Mouse (Mus musculus): ENCODE data around the gene Ccdc136. TPM values are rescaled to one million over a fixed set of nuclear protein-coding genes. Genes with fewer than 3 reads are reported as not detected.
A peak's percentile ranks its signal among the peaks of the same experiment; 100 is the strongest.

Ccdc136 gene
- total RNA-seq, 1 experiment = 10.5 TPM

GRCm38 (mm10) chr6:29439789-29440188 lies 43.7 kb downstream of the Ccdc136 start:
- Histone ChIP-seq H3K36me3 (ENCODE audit: control insufficient read depth, insufficient read depth, low read length, poor library complexity, severe bottlenecking) (no peaks in the 10 kb centered on the region; the same call in 1 of the 2 replicates), H3K9ac (ENCODE audit: insufficient read depth, low read depth, low read length, poor library complexity, severe bottlenecking) (no peak overlapping the region), H3K4me3 (ENCODE audit: insufficient read depth in 1 of 2, low read depth in 1 of 2, low read length in 2 of 2, poor library complexity in 1 of 2, severe bottlenecking in 1 of 2) (no peak overlapping the region), H3K27ac (ENCODE audit: insufficient read depth, low read depth, low read length, poor library complexity, severe bottlenecking) (no peak overlapping the region), H3K9me3 (ENCODE audit: control insufficient read depth, insufficient read depth, low read depth, low read length) (no peaks in the 10 kb centered on the region), H3K4me1 (ENCODE audit: control insufficient read depth in 2 of 2, insufficient read depth in 2 of 2, low read length in 2 of 2, poor library complexity in 1 of 2) (peaks cover 0 to 16% of the 10 kb centered on the region in 2 experiments; a peak in 2 of 4 replicates)
- in situ Hi-C loops (cut with MboI; ENCODE audit: low sequenced_read_pairs in 2 of 2, unreplicated experiment in 2 of 2) = no loop called here
- DNase-seq (ENCODE audit: low read depth, low spot score) = no peak
- TF ChIP-seq CHD2 (IDR thresholded peaks at IDR 0.05; ENCODE audit: low read depth, low read length) (no peak), HCFC1 (IDR thresholded peaks at IDR 0.05; ENCODE audit: borderline replicate concordance, insufficient read depth, low read length) (no peak), MAFK (IDR thresholded peaks at IDR 0.05; ENCODE audit: insufficient read depth, low read depth, low read length) (no peak), ZNF384 (IDR thresholded peaks at IDR 0.05; ENCODE audit: low read depth, low read length) (no peak), ZC3H11A (IDR thresholded peaks at IDR 0.05; ENCODE audit: borderline replicate concordance, low read depth, low read length) (no peak)

DNA sequence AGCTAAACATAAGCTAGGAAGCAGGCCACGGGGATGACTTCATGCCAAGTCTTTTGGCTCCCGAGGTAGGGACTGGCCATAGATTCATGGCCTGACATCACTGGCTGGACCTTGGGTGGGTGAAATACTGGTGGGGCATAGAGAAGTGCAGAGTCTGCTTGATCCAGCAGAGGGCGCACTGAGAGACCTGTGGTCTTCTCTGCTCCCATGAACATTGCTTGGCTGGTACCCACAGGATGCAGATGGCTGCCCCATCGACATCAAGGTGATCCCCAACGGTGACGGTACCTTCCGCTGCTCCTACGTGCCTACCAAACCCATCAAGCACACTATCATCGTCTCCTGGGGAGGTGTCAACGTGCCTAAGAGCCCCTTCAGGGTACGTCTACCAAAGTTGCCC lies 48.7 kb downstream of the Ccdc136 start:
- peak; percentile 48 for DNase-seq (ENCODE audit: low read depth, low spot score)
- H3K4me1 ChIP-seq (ENCODE audit: control insufficient read depth in 2 of 2, insufficient read depth in 2 of 2, low read length in 2 of 2, poor library complexity in 1 of 2) = peaks cover 0 to 3% of the 10 kb centered on the region in 2 experiments; a peak in 2 of 4 replicates
- H3K36me3 ChIP-seq (ENCODE audit: control insufficient read depth, insufficient read depth, low read length, poor library complexity, severe bottlenecking) = peaks cover 4% of the 10 kb centered on the region; the same call in 1 of the 2 replicates
- H3K27ac ChIP-seq (ENCODE audit: insufficient read depth, low read depth, low read length, poor library complexity, severe bottlenecking) = no peak overlapping the region
- no peaks in the 10 kb centered on the region for H3K9me3 ChIP-seq (ENCODE audit: control insufficient read depth, insufficient read depth, low read depth, low read length)
- no peak overlapping the region for H3K4me3 ChIP-seq (ENCODE audit: insufficient read depth in 1 of 2, low read depth in 1 of 2, low read length in 2 of 2, poor library complexity in 1 of 2, severe bottlenecking in 1 of 2)
- TF ChIP-seq MAFK (IDR thresholded peaks at IDR 0.05; ENCODE audit: insufficient read depth, low read depth, low read length) (peak; percentile 5; the same call in 1 of the 2 replicates), HCFC1 (IDR thresholded peaks at IDR 0.05; ENCODE audit: borderline replicate concordance, insufficient read depth, low read length) (no peak), ZNF384 (IDR thresholded peaks at IDR 0.05; ENCODE audit: low read depth, low read length) (no peak)
- H3K9ac ChIP-seq (ENCODE audit: insufficient read depth, low read depth, low read length, poor library complexity, severe bottlenecking) = no peak overlapping the region
- in situ Hi-C loops (cut with MboI; ENCODE audit: low sequenced_read_pairs in 2 of 2, unreplicated experiment in 2 of 2) = no loop called here

DNA sequence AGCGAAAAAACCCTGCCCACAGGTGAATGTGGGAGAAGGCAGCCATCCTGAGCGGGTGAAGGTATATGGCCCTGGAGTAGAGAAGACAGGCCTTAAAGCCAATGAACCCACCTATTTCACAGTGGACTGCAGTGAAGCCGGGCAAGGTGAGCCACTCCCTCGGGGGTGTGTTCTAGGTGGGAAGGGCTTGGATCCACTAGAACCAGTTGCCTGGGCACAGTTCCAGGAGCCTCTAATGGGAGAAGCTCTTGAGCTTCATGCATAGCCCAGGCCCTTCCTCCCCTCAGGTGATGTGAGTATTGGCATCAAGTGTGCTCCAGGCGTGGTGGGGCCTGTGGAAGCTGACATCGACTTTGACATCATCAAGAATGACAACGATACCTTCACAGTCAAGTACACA lies 49.2 kb downstream of the Ccdc136 start:
- DNase-seq (ENCODE audit: low read depth, low spot score) = no peak
- in situ Hi-C loops (cut with MboI; ENCODE audit: low sequenced_read_pairs in 2 of 2, unreplicated experiment in 2 of 2) = no loop called here
- H3K4me1 ChIP-seq (ENCODE audit: control insufficient read depth in 2 of 2, insufficient read depth in 2 of 2, low read length in 2 of 2, poor library complexity in 1 of 2) = peaks cover 2 to 3% of the 10 kb centered on the region in 2 experiments; a peak in 3 of 4 replicates
- H3K36me3 ChIP-seq (ENCODE audit: control insufficient read depth, insufficient read depth, low read length, poor library complexity, severe bottlenecking) = peaks cover 4% of the 10 kb centered on the region; the same call in 1 of the 2 replicates
- H3K9me3 ChIP-seq (ENCODE audit: control insufficient read depth, insufficient read depth, low read depth, low read length) = no peaks in the 10 kb centered on the region
- no peak for TF ChIP-seq ZC3H11A (IDR thresholded peaks at IDR 0.05; ENCODE audit: borderline replicate concordance, low read depth, low read length)
- no peak for TF ChIP-seq ZNF384 (IDR thresholded peaks at IDR 0.05; ENCODE audit: low read depth, low read length)
- no peak for TF ChIP-seq MAFK (IDR thresholded peaks at IDR 0.05; ENCODE audit: insufficient read depth, low read depth, low read length)
- TF ChIP-seq CHD2 (IDR thresholded peaks at IDR 0.05; ENCODE audit: low read depth, low read length) = no peak
- TF ChIP-seq HCFC1 (IDR thresholded peaks at IDR 0.05; ENCODE audit: borderline replicate concordance, insufficient read depth, low read length) = no peak
- H3K27ac ChIP-seq (ENCODE audit: insufficient read depth, low read depth, low read length, poor library complexity, severe bottlenecking) = no peak overlapping the region
- no peak overlapping the region for H3K4me3 ChIP-seq (ENCODE audit: insufficient read depth in 1 of 2, low read depth in 1 of 2, low read length in 2 of 2, poor library complexity in 1 of 2, severe bottlenecking in 1 of 2)
- H3K9ac ChIP-seq (ENCODE audit: insufficient read depth, low read depth, low read length, poor library complexity, severe bottlenecking) = no peak overlapping the region

DNA sequence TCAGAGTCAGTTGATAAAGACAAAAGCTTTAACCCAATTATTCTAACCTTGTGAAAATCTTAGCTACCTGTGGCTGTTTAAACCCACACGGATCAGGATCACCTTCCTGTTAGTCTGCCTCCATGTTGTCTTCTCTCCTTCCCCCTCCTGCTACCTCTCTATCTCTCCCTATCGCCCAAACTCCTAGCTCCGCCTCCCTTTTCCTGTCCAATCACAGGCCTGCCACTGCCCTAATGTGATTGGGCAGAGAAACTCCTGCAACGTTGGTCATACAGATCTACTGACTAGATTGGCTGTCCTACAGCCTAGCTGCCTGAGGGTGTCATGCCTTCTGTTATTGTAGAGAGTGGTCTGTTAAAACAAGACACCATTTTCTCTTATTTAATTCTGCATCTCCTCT lies 53.7 kb downstream of the Ccdc136 start:
- H3K36me3 ChIP-seq (ENCODE audit: control insufficient read depth, insufficient read depth, low read length, poor library complexity, severe bottlenecking) = peaks cover 4% of the 10 kb centered on the region; the same call in 1 of the 2 replicates
- DNase-seq (ENCODE audit: low read depth, low spot score) = peak; percentile 71

More for the DNA sequence above, 53.7 kb downstream of the Ccdc136 start:
- H3K27ac ChIP-seq (ENCODE audit: insufficient read depth, low read depth, low read length, poor library complexity, severe bottlenecking) = no peak overlapping the region
- H3K9me3 ChIP-seq (ENCODE audit: control insufficient read depth, insufficient read depth, low read depth, low read length) = no peaks in the 10 kb centered on the region
- H3K9ac ChIP-seq (ENCODE audit: insufficient read depth, low read depth, low read length, poor library complexity, severe bottlenecking) = no peak overlapping the region
- peak overlapping the region in 1 of 2 experiments; percentile 77; a peak in 3 of 4 replicates for H3K4me3 ChIP-seq (ENCODE audit: insufficient read depth in 1 of 2, low read depth in 1 of 2, low read length in 2 of 2, poor library complexity in 1 of 2, severe bottlenecking in 1 of 2)
- TF ChIP-seq ZC3H11A (IDR thresholded peaks at IDR 0.05; ENCODE audit: borderline replicate concordance, low read depth, low read length) = no peak
- TF ChIP-seq CHD2 (IDR thresholded peaks at IDR 0.05; ENCODE audit: low read depth, low read length) = no peak
- no peak for TF ChIP-seq HCFC1 (IDR thresholded peaks at IDR 0.05; ENCODE audit: borderline replicate concordance, insufficient read depth, low read length)
- TF ChIP-seq ZNF384 (IDR thresholded peaks at IDR 0.05; ENCODE audit: low read depth, low read length) = no peak
- no peak for TF ChIP-seq MAFK (IDR thresholded peaks at IDR 0.05; ENCODE audit: insufficient read depth, low read depth, low read length)
- in situ Hi-C loops (cut with MboI; ENCODE audit: low sequenced_read_pairs in 2 of 2, unreplicated experiment in 2 of 2) = no loop called here
- H3K4me1 ChIP-seq (ENCODE audit: control insufficient read depth in 2 of 2, insufficient read depth in 2 of 2, low read length in 2 of 2, poor library complexity in 1 of 2) = peaks cover 0 to 2% of the 10 kb centered on the region in 2 experiments; a peak in 3 of 4 replicates

All from ES-E14 (cell line).